Mouse (Mus musculus) C2C12 (cell line): ENCODE measurements at regions not wholly inside any gene's neighbourhood (a gene's known extent, or its start where the extent isn't known, plus 50 kb on each side); places are given as distances from the start of the nearest gene placed in this dataset.

Experiments used
- CTCF ChIP-seq: IDR thresholded peaks from one replicate; pipeline ENCODE4 v1.5.1; 2011; ENCODE audit not compliant: control insufficient read depth, insufficient read depth, insufficient read length
- MYOD1 ChIP-seq: IDR thresholded peaks from one replicate; pipeline ENCODE4 v1.6.1; 2011; ENCODE audit warnings: low read depth; ENCODE audit not compliant: control insufficient read depth, insufficient read length
- MYOG ChIP-seq: IDR thresholded peaks from one replicate; pipeline ENCODE4 v1.6.1; 2011; ENCODE audit not compliant: control insufficient read depth, insufficient read length; ENCODE audit errors: extremely low read depth
- USF1 ChIP-seq: IDR thresholded peaks from one replicate; pipeline ENCODE4 v1.6.1; 2011; ENCODE audit warnings: low read depth, mild to moderate bottlenecking, control low read depth, moderate library complexity

DNA sequence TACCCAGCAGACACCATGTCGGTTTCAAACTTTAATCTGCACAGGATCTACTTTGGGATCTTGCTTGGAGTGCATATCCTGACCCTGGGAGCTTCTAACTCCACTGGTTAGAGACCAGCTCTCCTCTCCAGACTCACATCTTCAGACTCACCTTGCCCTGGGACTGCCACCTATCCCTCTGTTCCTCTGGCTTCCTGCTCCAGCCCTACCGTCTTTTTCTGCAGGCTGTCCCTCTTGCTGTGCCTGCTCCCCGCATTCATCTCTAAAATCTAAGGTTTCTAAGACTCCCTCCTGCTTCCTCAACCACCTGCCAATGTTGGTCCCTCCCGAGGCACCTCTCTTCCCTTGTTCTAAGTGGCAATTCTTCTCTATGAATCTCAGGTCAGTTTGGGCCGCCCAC, 233.2 kb downstream of the Plpp3 start:
- no peak for TF ChIP-seq CTCF
- TF ChIP-seq USF1 = no peak
- TF ChIP-seq MYOG = no peak
- no peak for TF ChIP-seq MYOD1
